Mouse (Mus musculus) heart, postnatal 0 days (tissue): ENCODE measurements around the gene Zfand3.

Experiments used
- CTCF ChIP-seq: IDR thresholded peaks from 2 replicates; pipeline ENCODE4 v1.5.1; 2016; ENCODE audit warnings: antibody characterized with exemption, control low read depth, low read depth
- EP300 ChIP-seq: IDR thresholded peaks from 2 replicates; pipeline ENCODE4 v1.6.1; 2016; ENCODE audit warnings: antibody characterized with exemption, low read depth

DNA sequence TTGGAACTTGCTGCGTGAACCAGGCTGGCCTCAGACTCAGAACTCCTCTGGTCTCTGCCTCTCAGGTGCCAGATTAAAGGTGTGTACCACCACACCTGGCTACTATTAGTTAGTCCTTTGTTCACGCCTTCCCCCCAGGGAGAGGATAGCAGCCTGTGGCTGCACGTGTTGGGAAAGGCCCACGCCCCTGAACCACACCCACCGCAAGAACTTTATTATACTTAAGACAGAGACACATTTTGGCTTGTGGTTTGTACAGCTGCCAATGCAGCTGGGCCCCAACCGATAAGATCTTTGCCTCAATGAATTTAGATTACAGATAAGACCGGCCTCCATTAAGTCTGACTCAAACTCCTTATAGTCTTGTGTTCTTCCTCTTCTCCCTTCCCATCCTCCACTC is 24.7 kb upstream of the Zfand3 start:
- no peak for TF ChIP-seq CTCF
- no peak for TF ChIP-seq EP300
